Mouse (Mus musculus) megakaryocyte-erythroid progenitor cell, adult 5-6 weeks (primary cell): Measurements from ENCODE around the gene Pbsn. TPM values are rescaled to one million over a fixed set of nuclear protein-coding genes. Genes with fewer than 3 reads are reported as not detected.
"Not testable (repeated sequence)": the region's sequence is repeated elsewhere in the genome, so short reads cannot be mapped to it uniquely, and the experiment has no call there.

Experiments used
- ATAC-seq: replicated peaks from 2 replicates; pipeline ENCODE4 v1.8.0; 2016; ENCODE audit warnings: mild to moderate bottlenecking, inconsistent platforms; ENCODE audit not compliant: severe bottlenecking, poor library complexity, low FRiP score, low TSS enrichment
- total RNA-seq, 2 experiments: library from RNA; stranded (forward) in 1 of 2; stranded (reverse) in 1 of 2; fragments of 200-1000, 215-1000 nt in 1 of 2; fragments of >200 nt in 1 of 2; fragmentation: Nextera tagmentation in 1 of 2; gene quantifications; 2 replicates each; pipeline ENCODE4 v1.2.3; 2014 to 2017

Pbsn gene
- total RNA-seq (2014; fragmentation: Nextera tagmentation) = not detected in 2 replicates
- total RNA-seq (2017) = not detected in 2 replicates

- no peak for ATAC-seq
Observed at GRCm38 (mm10) chrX:77853523-77853922, at the start of gene Pbsn. Gene Pbsn, minus strand, starts transcription at chrX:77853623.

- not testable (repeated sequence) for ATAC-seq
Observed at GRCm38 (mm10) chrX:77880033-77880432, 26.6 kb upstream of the Pbsn start.

- not testable (repeated sequence) for ATAC-seq
Observed at GRCm38 (mm10) chrX:77864458-77864857, 11.0 kb upstream of the Pbsn start, which contains the start of gene Gm14744. Gene Gm14744, plus strand, starts transcription at chrX:77864758.

GRCm38 (mm10) chrX:77812031-77812430 lies 41.4 kb downstream of the Pbsn start:
- ATAC-seq = 0 out of 2 replicates have a peak, but pooled peaks have one; percentile 24

- ATAC-seq = peak; percentile 93
Observed at GRCm38 (mm10) chrX:77810608-77811206, 42.7 kb downstream of the Pbsn start.

GRCm38 (mm10) chrX:77808602-77809001 lies 44.8 kb downstream of the Pbsn start:
- peak; percentile 69; the same call in 1 of the 2 replicates for ATAC-seq

GRCm38 (mm10) chrX:77802293-77802692 lies 51.1 kb downstream of the Pbsn start:
- no peak for ATAC-seq

- ATAC-seq = no peak
Observed at GRCm38 (mm10) chrX:77801543-77801942, 51.9 kb downstream of the Pbsn start.

- no peak for ATAC-seq
Observed at GRCm38 (mm10) chrX:77799554-77799953, 53.9 kb downstream of the Pbsn start.

- no peak for ATAC-seq
Observed at GRCm38 (mm10) chrX:77797801-77798200, 55.6 kb downstream of the Pbsn start.

GRCm38 (mm10) chrX:77796916-77797315 lies 56.5 kb downstream of the Pbsn start:
- no peak for ATAC-seq

- peak; percentile 73 for ATAC-seq
Observed at GRCm38 (mm10) chrX:77796238-77796835, 57.1 kb downstream of the Pbsn start, which contains the start of gene Prkx. Gene Prkx, minus strand, starts transcription at chrX:77796278.

GRCm38 (mm10) chrX:77795858-77796174 lies 57.6 kb downstream of the Pbsn start:
- peak; percentile 97 for ATAC-seq

- ATAC-seq = peak; percentile 46
Observed at GRCm38 (mm10) chrX:77794962-77795857, 58.2 kb downstream of the Pbsn start.

- ATAC-seq = peak; percentile 50; the same call in 1 of the 2 replicates
Observed at GRCm38 (mm10) chrX:77788675-77789074, 64.7 kb downstream of the Pbsn start.

Other genes starting within 250 kb of the Pbsn start
- gene Prkx, start 57.3 kb downstream of the Pbsn start, total RNA-seq (2014; fragmentation: Nextera tagmentation) = 6.4 and 9.7 TPM in 2 replicates
- gene Prkx, start 57.3 kb downstream of the Pbsn start, total RNA-seq (2017) = 3.9 and 8.0 TPM in 2 replicates
- not detected in 2 replicates for gene Gm14744, start 11.1 kb upstream of the Pbsn start, total RNA-seq (2014; fragmentation: Nextera tagmentation)
- gene Gm14744, start 11.1 kb upstream of the Pbsn start, total RNA-seq (2017) = not detected in 2 replicates
- not detected in 2 replicates for gene 5430402E10Rik, start 71.4 kb upstream of the Pbsn start, total RNA-seq (2014; fragmentation: Nextera tagmentation)
- gene 5430402E10Rik, start 71.4 kb upstream of the Pbsn start, total RNA-seq (2017) = not detected in 2 replicates
- gene Obp1a, start 237.8 kb upstream of the Pbsn start, total RNA-seq (2014; fragmentation: Nextera tagmentation) = not detected in 2 replicates
- not detected in 2 replicates for gene Obp1a, start 237.8 kb upstream of the Pbsn start, total RNA-seq (2017)